Mouse (Mus musculus): ENCODE measurements around the gene Arl13a. TPM values are rescaled to one million over a fixed set of nuclear protein-coding genes. Genes with fewer than 3 reads are reported as not detected.

Arl13a gene
- not detected for polyA plus RNA-seq (2017; shearing (Covaris generic))

DNA sequence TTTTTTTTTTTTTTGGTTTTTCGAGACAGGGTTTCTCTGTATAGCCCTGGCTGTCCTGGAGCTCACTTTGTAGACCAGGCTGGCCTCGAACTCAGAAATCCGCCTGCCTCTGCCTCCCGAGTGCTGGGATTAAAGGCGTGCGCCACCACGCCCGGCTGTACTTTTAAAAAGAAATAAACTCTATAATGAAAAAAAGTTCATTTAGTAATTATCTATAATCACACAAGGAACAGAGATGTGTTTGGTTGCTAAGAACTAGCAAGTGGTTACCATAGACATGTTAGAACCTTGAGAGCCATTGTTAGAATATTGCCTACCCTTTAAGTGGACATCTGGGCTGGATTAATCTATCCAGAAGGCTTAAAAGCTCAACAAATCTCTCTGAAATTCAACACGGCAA is at the start of gene Arl13a:
Gene Arl13a (plus strand): TSS at position 301 of the 400 bp plus-strand sequence.

DNA sequence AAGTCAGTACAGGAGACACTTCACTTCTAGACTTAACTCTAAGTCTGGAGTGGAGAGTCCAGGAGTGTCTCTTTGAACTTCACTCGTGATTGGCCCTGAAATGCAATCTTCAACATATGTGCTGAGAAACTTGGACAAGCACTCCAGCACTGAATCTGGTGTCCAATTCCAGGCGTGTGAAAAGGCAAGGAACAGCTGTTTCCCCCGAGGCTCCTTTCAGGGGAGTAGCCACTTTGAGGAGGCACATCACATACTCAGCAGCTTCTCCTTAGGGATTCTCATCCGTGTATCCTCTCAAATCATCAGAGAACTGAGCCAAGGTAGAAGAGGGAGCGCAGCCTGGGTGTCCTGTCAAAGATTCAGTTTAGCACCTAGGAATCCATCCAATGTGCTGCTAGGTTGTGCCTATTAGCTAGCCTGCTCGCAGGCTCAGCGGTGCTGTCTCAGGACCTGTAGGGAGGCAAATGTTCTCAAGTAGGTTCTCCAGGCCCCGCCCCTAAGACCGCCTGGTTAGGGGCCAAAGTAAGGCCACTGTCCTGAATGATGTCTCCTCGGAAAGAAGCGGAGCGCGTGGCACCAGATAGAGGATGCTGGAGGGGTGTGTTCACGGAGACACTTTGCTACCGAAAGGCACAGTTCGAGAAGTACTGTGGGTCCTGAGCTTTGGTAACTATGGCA is 25.1 kb upstream of the Arl13a start, which contains the start of gene Xkrx:
Gene Xkrx (minus strand): TSS at position 34 of the 678 bp plus-strand sequence.

DNA sequence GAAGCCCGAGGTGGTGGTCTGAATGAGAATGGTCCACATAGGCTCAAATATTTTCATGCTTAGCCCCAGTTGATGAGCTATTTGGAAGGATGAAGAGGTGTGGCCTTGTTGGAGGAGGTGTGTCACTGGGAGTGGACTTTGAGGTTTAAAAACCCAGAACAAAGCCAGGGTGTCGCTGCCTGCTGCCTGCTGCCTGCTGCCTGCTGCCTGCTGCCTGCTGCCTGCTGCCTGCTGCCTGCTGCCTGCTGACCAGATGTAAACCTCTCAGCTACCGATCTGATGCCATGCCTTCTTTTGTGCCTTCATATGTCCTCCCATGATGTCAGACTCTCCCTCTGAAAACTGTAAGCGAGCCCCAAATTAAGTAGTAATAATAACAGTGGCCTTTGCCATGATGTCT is 34.6 kb downstream of the Arl13a start, which contains the start of gene Nox1:
Gene Nox1 (minus strand): TSS at position 101 of the 400 bp plus-strand sequence.

Other genes starting within 250 kb of the Arl13a start
- gene Sytl4, start 205.7 kb upstream of the Arl13a start, polyA plus RNA-seq (2017; shearing (Covaris generic)) = 0.40 TPM
- gene Cstf2, start 128.3 kb upstream of the Arl13a start, polyA plus RNA-seq (2017; shearing (Covaris generic)) = 53.6 TPM
- gene Xkrx, start 25.4 kb upstream of the Arl13a start, polyA plus RNA-seq (2017; shearing (Covaris generic)) = 1.5 TPM
- gene Nox1, start 34.5 kb downstream of the Arl13a start, polyA plus RNA-seq (2017; shearing (Covaris generic)) = 0.83 TPM
- 38.0 TPM for gene Trmt2b, start 89.5 kb downstream of the Arl13a start, polyA plus RNA-seq (2017; shearing (Covaris generic))
- gene Tmem35a, start 107.7 kb downstream of the Arl13a start, polyA plus RNA-seq (2017; shearing (Covaris generic)) = not detected
- 3.2 TPM for gene Cenpi, start 120.6 kb downstream of the Arl13a start, polyA plus RNA-seq (2017; shearing (Covaris generic))
- gene Drp2, start 217.1 kb downstream of the Arl13a start, polyA plus RNA-seq (2017; shearing (Covaris generic)) = not detected